Mouse (Mus musculus): Measurements from ENCODE around the gene Fezf2. TPM values are rescaled to one million over a fixed set of nuclear protein-coding genes. Genes with fewer than 3 reads are reported as not detected.

Fezf2 gene
- polyA plus RNA-seq, 1 experiment from 2014 or later = not detected

- no peak for DNase-seq (ENCODE audit: low spot score)
- ATAC-seq (ENCODE audit: low FRiP score, low TSS enrichment) = no peak
These were observed 51.6 kb downstream of the Fezf2 start for GRCm38 (mm10) chr14:12296391-12296790.

More at GRCm38 (mm10) chr14:12296391-12296790, 51.6 kb downstream of the Fezf2 start:
- H3K4me2 ChIP-seq (replicated peaks; ENCODE audit: low read depth) = no peak overlapping the region
- H3K9ac ChIP-seq (ENCODE audit: low read length) = no peak overlapping the region
- H3K9me3 ChIP-seq (ENCODE audit: control insufficient read depth, low read length) = no peaks in the 10 kb centered on the region
- 0 out of 2 replicates have a peak, but pooled peaks cover 2% of the 10 kb centered on the region for H3K36me3 ChIP-seq (ENCODE audit: control insufficient read depth, insufficient read depth, low read length)
- 90% methylated on average over 7 of the region's 7 CpGs for WGBS
- no peak overlapping the region for H3K4me3 ChIP-seq (ENCODE audit: low read depth, low read length)
- H3K27ac ChIP-seq (replicated peaks) = no peak overlapping the region
- no peaks in the 10 kb centered on the region for H3K27me3 ChIP-seq (ENCODE audit: control insufficient read depth, insufficient read depth, low read length)
- no peaks in the 10 kb centered on the region for H3K4me1 ChIP-seq (replicated peaks; ENCODE audit: control insufficient read depth, insufficient read depth)
- TF ChIP-seq CTCF (IDR thresholded peaks at IDR 0.05; ENCODE audit: low read depth) (no peak), EP300 (optimal IDR thresholded peaks at IDR 0.05) (no peak)

Other genes starting within 250 kb of the Fezf2 start
- gene Gm49355, start 64.2 kb downstream of the Fezf2 start, polyA plus RNA-seq (2015; fragmentation: Nextera tagmentation; extraction: Ambion mirVana) = 0.16 and 0.22 TPM in 2 replicates
- gene 3830406C13Rik, start 64.0 kb downstream of the Fezf2 start, polyA plus RNA-seq (2015; fragmentation: Nextera tagmentation; extraction: Ambion mirVana) = 48.9 and 54.5 TPM in 2 replicates